ENCODE assay signal across 8 mouse cellular contexts in genomic region chr19:22930368-22930834, GRCm38 (mm10).
DNase-seq lines count a peak whose midpoint lies in the region; ATAC-seq and TF ChIP-seq lines count a peak whose summit lies in the region.

No protein-coding gene starts in this region.

- H3K27me3 ChIP-seq in hindbrain, embryonic 16.5 days (replicated peaks; ENCODE audit: control insufficient read depth, insufficient read depth, low read length), result no peaks in the 10 kb centered on the region
- no peaks in the 10 kb centered on the region for H3K27me3 ChIP-seq in midbrain, embryonic 16.5 days (ENCODE audit: control insufficient read depth, insufficient read depth, low read depth, low read length)

- intact Hi-C loops in left cerebral cortex, adult 2 months (cut with DNase I), result loop anchor here (1.0 to 2.0 kb wide), 2 partner anchors 14 to 48 kb away; no protein-coding TSS in a partner anchor

- H3K9me3 ChIP-seq in hindbrain, embryonic 16.5 days (ENCODE audit: control insufficient read depth, low read length), result no peaks in the 10 kb centered on the region
- H3K9me3 ChIP-seq in midbrain, embryonic 16.5 days (replicated peaks; ENCODE audit: control insufficient read depth, low read length, poor library complexity, severe bottlenecking), result no peaks in the 10 kb centered on the region

- no peak overlapping the region for H3K4me3 ChIP-seq in left cerebral cortex, adult 2 months
- no peak overlapping the region for H3K4me3 ChIP-seq in embryonic fibroblast, embryonic 13.5 days (ENCODE audit: insufficient read depth, low read length)
- no peak overlapping the region for H3K4me3 ChIP-seq in hindbrain, embryonic 16.5 days (ENCODE audit: low read length)
- H3K4me3 ChIP-seq in midbrain, embryonic 16.5 days (ENCODE audit: low read depth, low read length), result no peak overlapping the region

- no peak overlapping the region for H3K9ac ChIP-seq in hindbrain, embryonic 16.5 days (ENCODE audit: low read depth, low read length)
- H3K9ac ChIP-seq in midbrain, embryonic 16.5 days (ENCODE audit: low read depth, low read length), result no peak overlapping the region

- no peak overlapping the region for H3K4me2 ChIP-seq in hindbrain, embryonic 16.5 days (ENCODE audit: low read length)
- no peak overlapping the region for H3K4me2 ChIP-seq in midbrain, embryonic 16.5 days (ENCODE audit: low read length)

- H3K4me1 ChIP-seq in embryonic fibroblast, embryonic 13.5 days (ENCODE audit: control insufficient read depth, insufficient read depth, low read length), result no peaks in the 10 kb centered on the region
- peaks cover 5% of the 10 kb centered on the region for H3K4me1 ChIP-seq in hindbrain, embryonic 16.5 days (ENCODE audit: control insufficient read depth, insufficient read depth, low read depth, low read length)
- peaks cover 2% of the 10 kb centered on the region; the same call in 1 of the 2 replicates for H3K4me1 ChIP-seq in midbrain, embryonic 16.5 days (ENCODE audit: control insufficient read depth, insufficient read depth, low read length)

- TF ChIP-seq CTCF in left cerebral cortex, adult 2 months (IDR thresholded peaks at IDR 0.05), result no peak
- no peak for TF ChIP-seq CTCF in embryonic fibroblast, embryonic 13.5 days (IDR thresholded peaks at IDR 0.05; ENCODE audit: borderline replicate concordance, insufficient read depth, low read length)

- no peaks in the 10 kb centered on the region for H3K36me3 ChIP-seq in hindbrain, embryonic 16.5 days (ENCODE audit: control insufficient read depth, insufficient read depth, low read length)
- H3K36me3 ChIP-seq in midbrain, embryonic 16.5 days (ENCODE audit: control insufficient read depth, insufficient read depth, low read length), result no peaks in the 10 kb centered on the region

- H3K27ac ChIP-seq in left cerebral cortex, adult 2 months, result peak overlapping the region; percentile 90
- H3K27ac ChIP-seq in embryonic fibroblast, embryonic 13.5 days (ENCODE audit: insufficient read depth, low read length), result peak overlapping the region; percentile 30; the same call in 1 of the 2 replicates
- H3K27ac ChIP-seq in hindbrain, embryonic 16.5 days (ENCODE audit: low read depth, low read length), result no peak overlapping the region; the same call in 1 of the 2 replicates
- no peak overlapping the region; the same call in 1 of the 2 replicates for H3K27ac ChIP-seq in midbrain, embryonic 16.5 days (ENCODE audit: low read length)

- peak in 1 of 2 experiments; percentile 42 for DNase-seq in left cerebral cortex, adult 2 months (ENCODE audit: extremely low spot score in 1 of 2, low spot score in 2 of 2)
- DNase-seq in left cerebral cortex, adult 9 months (ENCODE audit: low spot score in 2 of 2), result no peak
- peak; percentile 78 for DNase-seq in adrenal gland, postnatal 14 days
- DNase-seq in B cell, adult 2 months, result no peak
- DNase-seq in thymus, postnatal 14 days, result no peak

- 60% methylated on average over 7 of the region's 7 CpGs for WGBS in hindbrain, embryonic 16.5 days
- 76% methylated on average over 7 of the region's 7 CpGs for WGBS in midbrain, embryonic 16.5 days

- TF ChIP-seq POLR2A in embryonic fibroblast, embryonic 13.5 days (IDR thresholded peaks at IDR 0.05; ENCODE audit: low read depth, low read length), result no peak

- peak; percentile 84 for ATAC-seq in hindbrain, embryonic 16.5 days
- peak; percentile 60; the same call in 1 of the 2 replicates for ATAC-seq in midbrain, embryonic 16.5 days

Comparison
In these comparisons a context has a peak if more than half of its experiments do, and no peak if none do; other contexts are left out.
1. H3K27ac ChIP-seq: peak in left cerebral cortex, adult 2 months (single experiment) and embryonic fibroblast, embryonic 13.5 days (single experiment); none in hindbrain, embryonic 16.5 days (single experiment) and midbrain, embryonic 16.5 days (single experiment).